In genomic region chr14:8326961-8327360, GRCm38 (mm10) we compare ENCODE assay signal across 16 mouse cellular contexts. TPM values are rescaled to one million over a fixed set of nuclear protein-coding genes. Genes with fewer than 3 reads are reported as not detected.
A peak's percentile ranks its signal among the peaks of the same experiment; 100 is the strongest.
DNase-seq lines count a peak whose midpoint lies in the region; ATAC-seq lines count a peak whose summit lies in the region.
"Had no signal": no experiment of that assay in that cellular context is flagged by ENCODE, and none has a peak within 500 bp of the region (broad histone marks: within the 10 kb centered on the region; RNA-seq: fewer than 3 reads in every experiment).

No protein-coding gene starts in this region.

- H3K9me3 ChIP-seq in heart, embryonic 15.5 days (replicated peaks) = no peaks in the 10 kb centered on the region
- no peaks in the 10 kb centered on the region for H3K9me3 ChIP-seq in liver, embryonic 16.5 days (replicated peaks; ENCODE audit: control insufficient read depth, low read length)
- H3K9me3 ChIP-seq: forebrain, embryonic 10.5 days; heart, embryonic 13.5 days; liver, embryonic 13.5 days; midbrain, embryonic 15.5 days; neural tube, embryonic 12.5 days had no signal

- no peak for ATAC-seq in heart, embryonic 15.5 days (replicated peaks; ENCODE audit: insufficient number of reproducible peaks, insufficient read depth, low FRiP score, low read depth)
- ATAC-seq in liver, embryonic 16.5 days (ENCODE audit: low read depth) = peak; percentile 76
- ATAC-seq: midbrain, embryonic 15.5 days had no signal

- H3K27ac ChIP-seq in heart, embryonic 15.5 days = peak overlapping the region; percentile 38; the same call in 1 of the 2 replicates
- peak overlapping the region; percentile 8; the same call in 1 of the 2 replicates for H3K27ac ChIP-seq in liver, embryonic 16.5 days (ENCODE audit: low read length)
- H3K27ac ChIP-seq: heart, embryonic 13.5 days; liver, embryonic 13.5 days; macrophage; midbrain, embryonic 15.5 days; neural tube, embryonic 12.5 days had no signal

- no peak overlapping the region for H3K4me3 ChIP-seq in heart, embryonic 15.5 days
- H3K4me3 ChIP-seq in liver, embryonic 16.5 days (ENCODE audit: low read depth, low read length) = no peak overlapping the region
- H3K4me3 ChIP-seq: forebrain, embryonic 10.5 days; heart, embryonic 13.5 days; liver, embryonic 13.5 days; midbrain, embryonic 15.5 days; neural tube, embryonic 12.5 days had no signal

- H3K27me3 ChIP-seq in heart, embryonic 15.5 days = 0 out of 2 replicates have a peak, but pooled peaks cover 6% of the 10 kb centered on the region
- no peaks in the 10 kb centered on the region for H3K27me3 ChIP-seq in liver, embryonic 16.5 days (ENCODE audit: control insufficient read depth, insufficient read depth, low read depth, low read length)
- H3K27me3 ChIP-seq: CH12.LX; heart, embryonic 13.5 days; liver, embryonic 13.5 days; midbrain, embryonic 15.5 days had no signal

- no peak overlapping the region for H3K4me2 ChIP-seq in heart, embryonic 15.5 days
- H3K4me2 ChIP-seq in liver, embryonic 16.5 days (ENCODE audit: low read depth, low read length) = no peak overlapping the region
- H3K4me2 ChIP-seq: heart, embryonic 13.5 days; liver, embryonic 13.5 days; midbrain, embryonic 15.5 days; neural tube, embryonic 12.5 days had no signal

- peaks cover 15% of the 10 kb centered on the region for H3K4me1 ChIP-seq in heart, embryonic 15.5 days (replicated peaks)
- H3K4me1 ChIP-seq in liver, embryonic 16.5 days (ENCODE audit: control insufficient read depth, low read depth, low read length) = peaks cover 5% of the 10 kb centered on the region
- H3K4me1 ChIP-seq: liver, embryonic 13.5 days had no signal

- H3K36me3 ChIP-seq in heart, embryonic 15.5 days = no peaks in the 10 kb centered on the region
- no peaks in the 10 kb centered on the region for H3K36me3 ChIP-seq in liver, embryonic 16.5 days (ENCODE audit: control insufficient read depth, insufficient read depth)
- H3K36me3 ChIP-seq: forebrain, embryonic 10.5 days; heart, embryonic 13.5 days; liver, embryonic 13.5 days; midbrain, embryonic 15.5 days; neural tube, embryonic 12.5 days had no signal

- DNase-seq in heart, adult 8-10 months (ENCODE audit: low spot score) = no peak
- DNase-seq in liver = no peak
- DNase-seq in kidney, adult 9 months = peak; percentile 94
- peak; percentile 12 for DNase-seq in yolk sac, embryonic 10.5 days (ENCODE audit: low spot score)
- no peak for DNase-seq in lung, postnatal 14 days
- DNase-seq: cerebellum, adult 9-10 months; liver, embryonic 13.5 days had no signal

- H3K9ac ChIP-seq in heart, embryonic 15.5 days = no peak overlapping the region
- no peak overlapping the region for H3K9ac ChIP-seq in liver, embryonic 16.5 days (ENCODE audit: low read depth, low read length)
- H3K9ac ChIP-seq: heart, embryonic 13.5 days; liver, embryonic 13.5 days; midbrain, embryonic 15.5 days; neural tube, embryonic 12.5 days had no signal

RNA-seq across cellular contexts. Expression of gene Fam107a, which starts 9.1 kb away (rescaled TPM):
- 0.44 and 0.62 TPM in 2 replicates for polyA plus RNA-seq in heart, embryonic 15.5 days (2015; fragmentation: Nextera tagmentation; extraction: Ambion mirVana)
- total RNA-seq in heart, adult 8-10 months (2022) = 1 to 10 TPM; 7.5 to 8.8 (median 8.2) TPM
- polyA plus RNA-seq in liver, embryonic 16.5 days (2015; fragmentation: Nextera tagmentation; extraction: Ambion mirVana) = 0.02 and 0.05 TPM in 2 replicates
- total RNA-seq: CH12.LX had no signal
- polyA plus RNA-seq: macrophage had no signal

RNA-seq across cellular contexts. Expression of gene Oit1, which starts 51.6 kb away (rescaled TPM):
- polyA plus RNA-seq in heart, embryonic 15.5 days (2015; fragmentation: Nextera tagmentation; extraction: Ambion mirVana) = 0.13 and 1.5 TPM in 2 replicates
- total RNA-seq in heart, adult 8-10 months (2022) = under 1 TPM in 1 of 4 experiments, not detected in 3; 0.20 TPM
- polyA plus RNA-seq in liver, embryonic 16.5 days (2015; fragmentation: Nextera tagmentation; extraction: Ambion mirVana) = 0.07 TPM in 1 of 2 replicates, not detected in the other
- total RNA-seq: CH12.LX; left cerebral cortex, adult 8-10 months had no signal
- polyA plus RNA-seq: heart, embryonic 13.5 days; liver, embryonic 13.5 days; macrophage; midbrain, embryonic 15.5 days; neural tube, embryonic 12.5 days had no signal

Comparison
In these comparisons a context has a peak if more than half of its experiments do, and no peak if none do; other contexts are left out.
1. DNase-seq: peak in kidney, adult 9 months (single experiment) and yolk sac, embryonic 10.5 days (single experiment); none in heart, adult 8-10 months (single experiment), liver (single experiment) and lung, postnatal 14 days (single experiment).